Mouse (Mus musculus): ENCODE results near the gene Ranbp6. TPM values are rescaled to one million over a fixed set of nuclear protein-coding genes. Genes with fewer than 3 reads are reported as not detected.

Gene Ranbp6
- total RNA-seq (2023), result 10 to 100 TPM; 26.7 to 32.0 TPM

DNA sequence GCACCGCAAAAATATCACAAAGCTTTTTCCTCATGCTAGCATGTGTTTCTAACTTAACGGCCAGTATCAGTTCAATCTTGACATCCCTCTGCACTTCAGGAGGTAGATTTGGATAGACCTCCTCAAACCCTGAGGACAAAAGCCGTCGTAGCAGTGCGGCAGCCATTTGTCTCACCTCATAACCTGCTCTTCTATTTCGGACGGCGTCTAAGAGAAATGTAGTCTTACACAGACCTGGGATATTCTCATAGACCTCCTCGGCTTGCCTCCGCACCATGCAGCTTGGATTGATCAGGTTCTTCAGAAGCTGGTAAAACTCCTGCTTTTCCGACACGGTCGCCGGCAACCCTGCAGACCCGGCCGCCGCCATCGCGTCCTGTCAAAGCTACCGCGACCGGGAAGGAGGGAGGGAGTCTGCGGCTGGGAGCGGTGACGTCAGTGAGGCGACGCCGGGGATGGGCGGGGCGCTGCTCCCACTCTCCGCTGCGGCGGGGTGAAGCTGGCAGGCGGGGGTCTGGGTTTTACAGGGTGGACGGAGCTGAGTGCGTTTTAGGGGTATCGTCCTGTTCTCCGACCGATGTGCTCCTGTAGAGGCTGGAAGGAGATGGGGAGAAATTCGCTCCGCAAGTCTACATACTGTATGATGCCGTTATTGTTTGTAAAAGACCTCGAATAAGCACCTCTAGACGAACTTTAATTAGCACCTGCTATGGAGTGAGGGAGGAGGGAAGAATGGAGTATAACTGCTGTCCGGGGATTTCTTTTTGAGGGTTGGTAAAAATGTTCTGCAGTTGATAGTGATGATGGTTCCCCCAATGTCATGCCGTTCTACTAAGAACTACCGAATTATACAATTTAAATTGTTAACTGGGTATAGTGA lies at the start of gene Ranbp6:
TSS of gene Ranbp6 (minus strand) at position 394 of the 880 bp plus-strand sequence.

DNA sequence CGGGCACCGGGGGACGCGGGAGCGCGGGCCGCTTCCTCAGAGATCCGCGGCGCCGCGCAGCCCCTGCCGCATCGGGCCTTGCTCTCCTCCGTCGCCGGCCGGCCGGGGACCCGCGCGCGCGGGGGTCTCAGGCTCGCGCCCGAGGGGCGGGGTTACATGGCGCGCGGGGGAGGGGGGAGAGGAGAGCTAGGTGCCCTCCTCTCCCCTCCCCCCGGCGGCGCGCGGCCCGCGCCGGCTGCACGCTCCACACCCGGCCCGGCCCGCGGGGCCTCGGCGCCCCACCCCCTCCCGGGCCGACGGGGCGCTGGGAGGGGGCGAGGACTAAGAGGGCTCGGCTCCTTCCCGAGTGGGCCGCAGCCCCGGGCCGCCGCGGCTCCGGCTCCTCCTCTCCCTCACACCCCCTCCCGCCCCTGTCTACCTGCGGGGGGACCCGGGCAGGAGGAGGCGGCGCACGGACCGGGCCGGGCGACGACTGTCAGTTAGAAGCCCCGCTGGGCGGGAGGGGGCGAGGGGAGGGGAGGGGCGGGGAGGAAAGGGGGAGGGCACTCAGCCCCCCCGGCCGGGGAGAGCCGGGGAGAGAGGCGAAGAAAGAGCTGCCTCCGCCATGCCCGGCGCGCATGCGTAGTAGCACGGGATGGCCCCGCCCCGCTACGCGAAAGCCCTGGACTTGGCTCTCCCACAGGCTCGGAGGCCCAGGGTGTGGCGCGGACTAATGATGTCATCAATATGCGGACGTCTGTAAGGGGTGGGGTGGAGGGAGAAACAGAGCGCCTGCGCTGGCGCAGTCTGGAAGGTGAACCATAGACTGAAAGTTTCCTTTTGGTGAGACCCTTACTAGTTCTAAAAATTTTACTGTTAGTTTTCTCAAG lies 6.6 kb downstream of the Ranbp6 start, which contains the start of gene 9930021J03Rik:
TSS of gene 9930021J03Rik (minus strand) at position 73 of the 869 bp plus-strand sequence.

Other genes starting within 250 kb of the Ranbp6 start
- gene Ermp1, start 164.6 kb downstream of the Ranbp6 start, total RNA-seq (2023), result 10 to 100 TPM; 28.7 to 31.1 TPM
- gene Mlana, start 115.2 kb downstream of the Ranbp6 start, total RNA-seq (2023), result not detected
- 10 to 100 TPM; 32.7 to 34.4 TPM for gene 9930021J03Rik, start 7.0 kb downstream of the Ranbp6 start, total RNA-seq (2023)
- gene Il33, start 112.1 kb upstream of the Ranbp6 start, total RNA-seq (2023), result not detected
- gene Trpd52l3, start 190.8 kb upstream of the Ranbp6 start, total RNA-seq (2023), result not detected
- 10 to 100 TPM; 77.9 to 80.3 TPM for gene Uhrf2, start 217.5 kb upstream of the Ranbp6 start, total RNA-seq (2023)

Measured in B cell, adult 67 days (primary cell).